Mouse (Mus musculus) T-cell, adult 66 days (primary cell): ENCODE measurements around the gene Gm3139. TPM values are rescaled to one million over a fixed set of nuclear protein-coding genes. Genes with fewer than 3 reads are reported as not detected.

Experiments used
- total RNA-seq, 2 experiments: library from RNA; stranded (reverse); gene quantifications; 3 replicates in 1 of 2; 4 replicates in 1 of 2; pipeline ENCODE4 v1.2.4; 2023

Gene Gm3139
- total RNA-seq = not detected

DNA sequence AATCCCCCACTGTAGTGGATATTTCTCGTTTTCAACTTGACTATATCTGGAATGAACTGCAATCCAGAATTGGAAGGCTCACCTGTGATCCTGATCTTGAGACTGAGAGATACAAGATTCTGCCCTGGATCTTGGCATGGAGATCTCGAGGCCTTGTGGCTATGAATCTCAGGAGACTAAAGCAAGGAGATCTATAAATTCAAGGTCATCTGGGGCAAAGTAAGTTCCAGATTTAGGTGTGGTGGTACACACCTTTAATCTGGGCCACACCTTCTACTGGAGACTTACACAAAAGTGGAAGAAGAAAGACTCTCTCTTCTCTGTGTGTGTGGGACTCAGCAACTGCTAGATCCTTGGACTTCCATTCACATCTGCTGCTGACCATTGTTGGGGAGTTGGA lies at the start of gene Gm3139:
TSS of gene Gm3139 (plus strand) at position 301 of the 400 bp plus-strand sequence.

Other genes with a start within 250 kb of the Gm3139 start
- gene A430089I19Rik, start 219.5 kb upstream of the Gm3139 start, total RNA-seq = not detected
- not detected for gene Gm6502, start 211.9 kb upstream of the Gm3139 start, total RNA-seq
- gene AA792892, start 186.5 kb upstream of the Gm3139 start, total RNA-seq = not detected
- gene Gm7682, start 80.5 kb upstream of the Gm3139 start, total RNA-seq = not detected
- gene Gm3147, start 90.1 kb downstream of the Gm3139 start, total RNA-seq = not detected
- gene Gm6509, start 97.7 kb downstream of the Gm3139 start, total RNA-seq = not detected
- not detected for gene Gm6205, start 122.1 kb downstream of the Gm3139 start, total RNA-seq